Mouse (Mus musculus) gastrocnemius, adult 18-20 months (tissue): ENCODE measurements around the gene Dleu7. TPM values are rescaled to one million over a fixed set of nuclear protein-coding genes. Genes with fewer than 3 reads are reported as not detected.

Experiments
- total RNA-seq, 2 experiments: library from RNA; stranded (reverse); gene quantifications; 2 replicates each; pipeline ENCODE4 v1.2.3; 2021

Dleu7 gene
- total RNA-seq, 2 experiments from 2014 or later, result 0.17 TPM; not detected in 1

Other genes starting within 250 kb of the Dleu7 start
- gene Rnaseh2b, start 458 bp downstream of the Dleu7 start, total RNA-seq, result 1 to 10 TPM; 4.1 to 4.4 TPM
- gene Gucy1b2, start 163.2 kb upstream of the Dleu7 start, total RNA-seq, result not detected